Mouse (Mus musculus): ENCODE data around the gene Fam13c.

The Fam13c gene

GRCm38 (mm10) chr10:70520143-70521131 is 80.2 kb downstream of the Fam13c start:
- DNase-seq (ENCODE audit: extremely low spot score): peak; percentile 69

- DNase-seq (ENCODE audit: extremely low spot score): peak; percentile 31
Measured at GRCm38 (mm10) chr10:70521379-70521778, 81.1 kb downstream of the Fam13c start.

- DNase-seq (ENCODE audit: extremely low spot score): no peak
Measured at GRCm38 (mm10) chr10:70530185-70530823, 90.0 kb downstream of the Fam13c start.

GRCm38 (mm10) chr10:70532249-70532648 is 92.0 kb downstream of the Fam13c start:
- DNase-seq (ENCODE audit: extremely low spot score): no peak

GRCm38 (mm10) chr10:70533301-70533781 is 93.1 kb downstream of the Fam13c start:
- no peak for DNase-seq (ENCODE audit: extremely low spot score)

DNA sequence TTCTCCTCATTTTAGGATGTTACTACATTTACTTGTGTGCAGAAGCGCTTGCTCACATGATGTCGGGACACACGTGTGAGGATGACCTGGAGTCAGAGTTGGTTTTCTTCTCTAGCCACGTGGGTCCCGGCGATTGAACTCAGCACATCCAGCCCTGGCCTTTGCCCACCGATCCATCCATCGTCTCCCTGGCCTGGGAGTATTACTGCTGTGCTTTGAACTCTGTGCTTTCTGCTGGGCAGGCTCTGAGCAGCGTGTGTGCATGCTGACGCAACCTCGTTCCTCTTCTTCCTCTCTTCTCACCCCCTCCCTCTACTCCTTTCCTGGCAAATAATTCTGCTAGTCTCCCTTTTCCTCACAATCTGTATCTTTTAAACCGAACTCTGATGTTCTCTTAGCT is 93.7 kb downstream of the Fam13c start:
- no peak for DNase-seq (ENCODE audit: extremely low spot score)

DNA sequence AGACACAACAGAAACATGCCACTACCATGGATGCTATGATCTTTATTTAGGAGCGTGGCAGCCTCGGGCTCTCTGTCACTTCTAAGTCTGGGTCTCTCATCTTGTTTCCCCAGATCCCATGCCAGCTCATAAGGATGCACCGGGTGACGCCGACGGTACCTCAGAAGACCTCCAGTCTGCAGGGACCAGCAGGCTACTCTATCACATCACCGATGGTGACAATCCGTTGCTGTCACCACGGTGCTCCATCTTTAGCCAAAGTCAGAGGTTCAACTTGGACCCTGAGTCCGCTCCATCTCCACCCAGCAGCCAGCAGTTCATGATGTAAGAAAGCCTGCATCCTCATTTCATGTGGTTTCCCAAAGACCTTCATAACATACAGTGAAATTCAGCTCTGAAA is 94.3 kb downstream of the Fam13c start:
- no peak for DNase-seq (ENCODE audit: extremely low spot score)

DNA sequence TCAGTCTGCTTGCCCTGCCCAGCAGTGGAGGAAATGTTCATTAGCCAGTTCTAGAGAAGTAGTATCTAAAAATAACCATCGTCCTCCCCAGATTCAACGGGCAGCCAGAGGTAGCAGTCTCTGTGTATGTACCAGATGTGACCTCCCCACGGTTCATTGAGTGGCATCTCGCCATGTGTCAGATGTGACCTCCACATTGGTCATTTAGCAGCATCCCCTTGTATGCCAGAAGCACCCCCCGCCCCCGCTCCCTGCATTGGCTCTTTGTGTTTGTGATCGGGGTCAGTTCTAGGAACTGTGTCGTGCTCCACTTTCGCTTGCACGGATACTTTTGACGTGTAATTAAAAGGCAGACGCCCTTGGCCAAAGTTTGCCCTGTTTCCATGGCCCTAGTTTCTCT is 95.1 kb downstream of the Fam13c start:
- no peak for DNase-seq (ENCODE audit: extremely low spot score)

DNA sequence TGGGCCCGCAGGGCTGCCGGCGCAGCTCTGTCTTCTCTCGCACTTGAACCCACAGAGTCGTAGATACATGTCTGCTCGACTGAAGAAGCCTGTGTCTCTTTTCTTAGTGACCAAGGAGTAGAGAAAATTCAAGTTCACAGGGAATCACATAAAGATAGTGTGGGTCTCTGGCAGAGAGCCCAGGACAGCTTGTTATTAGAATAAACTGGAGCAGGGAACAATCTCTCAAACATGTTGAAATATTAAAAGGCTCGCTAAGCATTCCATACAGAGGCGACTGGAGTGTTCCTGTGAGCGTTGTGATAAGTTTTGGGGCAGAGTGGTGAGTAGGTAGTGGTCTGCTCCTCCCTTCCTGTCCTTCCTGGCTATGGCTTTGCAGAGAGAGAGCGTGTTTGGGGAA is 97.4 kb downstream of the Fam13c start:
- no peak for DNase-seq (ENCODE audit: extremely low spot score)

- no peak for DNase-seq (ENCODE audit: extremely low spot score)
Measured at GRCm38 (mm10) chr10:70539251-70539650, 99.0 kb downstream of the Fam13c start.

DNA sequence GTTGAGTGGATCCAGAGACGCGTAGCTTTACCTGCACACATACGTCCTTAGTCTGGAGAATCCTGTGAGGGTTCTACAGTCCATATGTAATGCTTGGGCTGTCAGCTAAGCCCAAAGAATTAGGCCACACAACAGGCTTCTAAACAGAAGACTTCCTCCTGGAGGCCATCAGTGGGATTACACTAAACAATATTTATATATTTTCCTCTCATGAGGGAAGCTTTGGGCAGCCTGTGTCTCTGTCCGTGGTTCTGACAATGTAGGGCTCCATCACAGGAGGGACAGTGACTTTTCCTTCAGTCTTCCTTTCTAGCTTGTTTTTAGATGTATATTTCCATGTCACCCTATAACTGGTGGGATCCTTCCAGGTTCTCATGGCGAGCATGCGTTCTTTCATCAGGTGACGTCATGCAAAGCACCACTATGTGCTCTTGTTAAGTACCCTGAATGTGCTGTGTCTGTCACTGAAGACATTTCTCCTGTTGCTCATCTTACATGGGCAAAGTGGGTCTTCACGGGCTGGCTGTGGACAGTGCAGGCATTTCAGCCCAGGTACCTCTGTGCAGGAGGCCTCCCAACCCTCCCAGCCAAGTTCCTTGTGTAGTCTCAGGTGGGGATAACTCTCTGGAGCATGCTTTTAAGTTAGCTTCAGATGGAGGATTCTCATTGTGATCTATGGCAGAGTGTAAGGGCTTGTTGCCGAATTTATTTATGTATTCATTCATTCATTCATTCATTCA is 100.3 kb downstream of the Fam13c start:
- DNase-seq (ENCODE audit: extremely low spot score): peak; percentile 32

GRCm38 (mm10) chr10:70542857-70543256 is 102.6 kb downstream of the Fam13c start:
- no peak for DNase-seq (ENCODE audit: extremely low spot score)

DNA sequence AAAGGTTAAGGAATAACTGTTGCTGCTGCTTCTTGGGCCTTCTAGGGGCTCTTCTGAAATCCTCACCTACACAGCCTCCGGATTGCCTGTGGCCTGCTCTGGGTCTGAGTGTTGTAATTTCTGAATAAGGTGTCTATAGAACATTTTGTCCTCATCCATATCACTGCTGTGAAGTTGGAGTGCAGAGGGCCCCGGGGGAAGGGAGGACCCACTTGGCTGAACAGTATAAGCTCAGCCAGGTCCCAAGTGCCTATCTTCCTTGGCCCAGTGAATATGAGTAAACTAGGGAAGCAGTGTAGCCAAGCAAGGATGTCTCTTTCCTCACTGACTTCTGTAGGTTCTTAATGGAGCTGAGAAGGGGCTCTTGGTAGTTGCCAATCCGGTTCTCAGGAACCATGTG is 112.2 kb downstream of the Fam13c start:
- no peak for DNase-seq (ENCODE audit: extremely low spot score)

GRCm38 (mm10) chr10:70563636-70564035 is 123.4 kb downstream of the Fam13c start:
- DNase-seq (ENCODE audit: extremely low spot score): peak; percentile 70

DNA sequence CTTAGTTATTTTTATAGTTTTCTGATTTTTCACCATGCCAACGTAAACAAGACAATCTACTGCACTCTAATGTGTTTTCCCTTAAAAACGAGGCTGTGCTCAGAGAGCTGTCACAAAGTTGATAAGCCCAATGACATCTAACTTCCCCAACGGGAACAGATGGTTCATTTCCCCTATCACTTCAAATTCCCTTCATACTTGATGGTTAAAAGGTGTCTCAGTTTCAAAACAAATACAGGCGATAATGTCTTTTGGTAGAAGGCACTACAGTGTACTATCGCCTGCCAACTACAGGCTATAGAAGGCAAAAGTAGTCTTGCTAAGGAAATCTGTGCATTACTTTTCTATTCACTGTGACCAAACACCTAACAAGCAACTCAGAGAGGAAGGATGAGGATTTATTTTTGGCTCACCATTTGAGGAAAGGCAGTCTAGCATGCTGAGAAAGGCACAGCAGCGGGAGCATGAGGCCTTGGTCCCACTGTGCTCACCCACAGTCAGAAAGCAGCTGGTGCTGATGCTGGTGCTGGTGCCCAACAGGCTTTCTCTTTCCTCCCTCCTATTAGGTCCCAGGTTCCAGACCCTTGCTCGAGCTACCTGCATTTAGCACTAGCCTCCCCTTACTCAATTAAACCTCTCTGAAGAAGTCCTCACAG is 141.4 kb downstream of the Fam13c start:
- no peak for DNase-seq (ENCODE audit: extremely low spot score)

- no peak for DNase-seq (ENCODE audit: extremely low spot score)
Measured at GRCm38 (mm10) chr10:70584171-70584570, 143.9 kb downstream of the Fam13c start.

- DNase-seq (ENCODE audit: extremely low spot score): no peak
Measured at GRCm38 (mm10) chr10:70586876-70587405, 146.7 kb downstream of the Fam13c start.

DNA sequence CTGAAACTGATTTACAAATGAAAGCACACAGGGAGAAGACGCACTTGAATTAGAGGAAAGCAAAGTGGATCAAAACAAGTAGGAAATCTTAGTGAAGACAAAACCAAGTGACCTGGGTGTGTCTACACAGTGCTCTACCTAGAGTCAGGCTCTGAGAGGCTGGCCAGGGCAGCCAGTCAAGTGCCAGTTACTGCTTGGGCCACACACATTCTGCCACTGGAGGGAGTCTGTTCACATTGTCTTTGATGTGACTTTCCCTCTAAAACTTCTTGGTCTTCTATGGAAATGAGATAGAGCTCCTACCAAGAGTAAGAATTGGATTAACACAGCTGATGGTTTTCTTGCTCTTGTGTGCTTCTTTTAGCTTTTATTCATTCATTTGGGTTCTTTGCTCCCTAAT is 153.7 kb downstream of the Fam13c start:
- DNase-seq (ENCODE audit: extremely low spot score): peak; percentile 8

GRCm38 (mm10) chr10:70598081-70598515 is 157.8 kb downstream of the Fam13c start:
- DNase-seq (ENCODE audit: extremely low spot score): no peak

- peak; percentile 77 for DNase-seq (ENCODE audit: extremely low spot score)
Measured at GRCm38 (mm10) chr10:70598516-70599125, 158.3 kb downstream of the Fam13c start.

Data from embryo, embryonic 9.5 days (tissue).